Mouse (Mus musculus): Measurements from ENCODE around the gene Sytl5. TPM values are rescaled to one million over a fixed set of nuclear protein-coding genes. Genes with fewer than 3 reads are reported as not detected.

Sytl5 gene
- polyA plus RNA-seq, 1 experiment = 0.16 TPM

- TF ChIP-seq CTCF (IDR thresholded peaks at IDR 0.05; ENCODE audit: extremely low read depth, insufficient read length, insufficient replicate concordance, low read depth, low read length) (no peak), POLR2A (IDR thresholded peaks at IDR 0.05; ENCODE audit: low read depth, low read length) (no peak)
- Histone ChIP-seq H3K4me1 (ENCODE audit: control insufficient read depth, insufficient read depth, insufficient read length, low read length) (no peaks in the 10 kb centered on the region), H3K36me3 (ENCODE audit: control insufficient read depth, insufficient read depth, low read length) (no peaks in the 10 kb centered on the region), H3K27ac (ENCODE audit: insufficient read depth, low read depth, low read length) (no peak overlapping the region), H3K4me3 (ENCODE audit: low read depth, low read length) (no peak overlapping the region), H3K27me3 (ENCODE audit: control insufficient read depth, insufficient read depth, low read length) (no peaks in the 10 kb centered on the region)
Measured at GRCm38 (mm10) chrX:9984094-9984669, 98.8 kb downstream of the Sytl5 start.

DNA sequence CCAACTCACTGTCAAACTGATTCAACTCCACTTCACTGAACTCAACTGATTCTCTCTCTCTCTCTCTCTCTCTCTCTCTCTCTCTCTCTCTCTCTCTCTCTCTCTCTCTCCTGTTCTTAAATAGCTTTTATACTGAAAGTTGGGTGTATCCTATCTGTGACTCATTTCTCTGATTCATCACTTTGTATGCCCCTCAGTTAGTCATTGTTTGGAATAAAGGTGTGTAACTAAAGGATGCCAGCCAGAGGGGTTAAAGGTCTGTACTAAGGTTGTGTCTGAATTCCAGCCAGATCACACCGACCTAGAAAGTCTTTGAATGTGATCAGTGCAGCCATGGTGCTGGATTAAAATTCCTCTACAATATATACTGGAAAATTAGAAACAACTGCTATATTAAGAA is 115.3 kb downstream of the Sytl5 start:
- no peaks in the 10 kb centered on the region for H3K4me1 ChIP-seq (ENCODE audit: control insufficient read depth, insufficient read depth, insufficient read length, low read length)
- H3K27ac ChIP-seq (ENCODE audit: insufficient read depth, low read depth, low read length) = 0 out of 2 replicates have a peak overlapping the region, but pooled peaks have one; percentile 22
- TF ChIP-seq CTCF (IDR thresholded peaks at IDR 0.05; ENCODE audit: extremely low read depth, insufficient read length, insufficient replicate concordance, low read depth, low read length) = no peak
- no peak for TF ChIP-seq POLR2A (IDR thresholded peaks at IDR 0.05; ENCODE audit: low read depth, low read length)
- H3K36me3 ChIP-seq (ENCODE audit: control insufficient read depth, insufficient read depth, low read length) = no peaks in the 10 kb centered on the region
- H3K4me3 ChIP-seq (ENCODE audit: low read depth, low read length) = no peak overlapping the region
- 18% methylated on average over 1 of the region's 1 CpGs for WGBS
- H3K27me3 ChIP-seq (ENCODE audit: control insufficient read depth, insufficient read depth, low read length) = no peaks in the 10 kb centered on the region

GRCm38 (mm10) chrX:10005946-10006345 is 120.5 kb downstream of the Sytl5 start:
- Histone ChIP-seq H3K4me1 (ENCODE audit: control insufficient read depth, insufficient read depth, insufficient read length, low read length) (no peaks in the 10 kb centered on the region), H3K4me3 (ENCODE audit: low read depth, low read length) (no peak overlapping the region), H3K27me3 (ENCODE audit: control insufficient read depth, insufficient read depth, low read length) (no peaks in the 10 kb centered on the region), H3K36me3 (ENCODE audit: control insufficient read depth, insufficient read depth, low read length) (no peaks in the 10 kb centered on the region), H3K27ac (ENCODE audit: insufficient read depth, low read depth, low read length) (no peak overlapping the region)
- WGBS = 59% methylated on average over 1 of the region's 1 CpGs
- TF ChIP-seq POLR2A (IDR thresholded peaks at IDR 0.05; ENCODE audit: low read depth, low read length) = no peak
- no peak for TF ChIP-seq CTCF (IDR thresholded peaks at IDR 0.05; ENCODE audit: extremely low read depth, insufficient read length, insufficient replicate concordance, low read depth, low read length)

DNA sequence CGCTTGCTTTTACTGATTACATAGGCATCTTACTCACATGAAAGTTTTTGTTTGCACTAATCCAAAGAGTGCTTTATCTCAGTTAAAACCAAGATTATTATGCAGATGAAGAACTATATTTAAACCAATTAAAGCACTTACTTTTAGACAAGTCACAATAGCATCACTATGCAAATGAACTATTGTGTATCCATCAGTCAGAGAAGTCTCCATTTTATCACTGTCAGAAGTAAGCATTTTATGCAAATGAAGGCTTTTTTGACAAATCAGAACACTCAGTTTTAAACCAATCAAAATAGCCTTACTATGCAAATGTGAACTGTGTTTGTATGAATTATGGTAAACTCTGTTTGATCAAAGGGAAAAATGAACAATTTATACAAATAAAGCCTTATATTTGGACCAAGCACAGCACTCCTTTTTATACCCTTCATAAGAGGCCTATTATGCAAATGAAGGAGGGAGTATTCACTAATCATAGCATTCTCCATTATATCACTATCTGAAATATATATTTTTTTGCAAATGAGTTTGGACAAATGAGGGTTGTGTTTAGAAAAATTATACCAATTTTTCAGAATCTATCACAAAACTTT is 122.4 kb downstream of the Sytl5 start:
- Histone ChIP-seq H3K4me1 (ENCODE audit: control insufficient read depth, insufficient read depth, insufficient read length, low read length) (no peaks in the 10 kb centered on the region), H3K36me3 (ENCODE audit: control insufficient read depth, insufficient read depth, low read length) (no peaks in the 10 kb centered on the region), H3K4me3 (ENCODE audit: low read depth, low read length) (no peak overlapping the region), H3K27me3 (ENCODE audit: control insufficient read depth, insufficient read depth, low read length) (no peaks in the 10 kb centered on the region), H3K27ac (ENCODE audit: insufficient read depth, low read depth, low read length) (no peak overlapping the region)
- no peak for TF ChIP-seq CTCF (IDR thresholded peaks at IDR 0.05; ENCODE audit: extremely low read depth, insufficient read length, insufficient replicate concordance, low read depth, low read length)
- TF ChIP-seq POLR2A (IDR thresholded peaks at IDR 0.05; ENCODE audit: low read depth, low read length) = no peak
- WGBS = 97% methylated on average over 1 of the region's 1 CpGs

DNA sequence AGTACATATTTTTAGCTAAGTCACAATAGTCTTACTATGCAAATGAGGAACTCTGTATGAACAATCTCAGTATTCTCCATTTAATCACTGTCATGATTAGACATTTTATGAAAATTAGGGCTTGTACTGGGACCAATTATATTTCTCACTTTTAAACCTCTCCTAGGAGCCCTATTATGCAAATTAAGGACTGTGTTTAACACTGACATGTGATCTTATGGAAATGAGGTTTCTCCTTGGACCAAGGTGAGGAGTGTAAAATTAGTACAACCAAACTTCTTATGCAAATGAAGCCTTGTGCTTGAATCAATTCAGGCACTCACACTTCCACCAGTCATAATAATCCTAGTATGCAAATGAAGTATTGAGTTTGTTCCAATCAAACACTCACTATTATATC is 124.8 kb downstream of the Sytl5 start:
- no peaks in the 10 kb centered on the region for H3K36me3 ChIP-seq (ENCODE audit: control insufficient read depth, insufficient read depth, low read length)
- TF ChIP-seq CTCF (IDR thresholded peaks at IDR 0.05; ENCODE audit: extremely low read depth, insufficient read length, insufficient replicate concordance, low read depth, low read length) = no peak
- TF ChIP-seq POLR2A (IDR thresholded peaks at IDR 0.05; ENCODE audit: low read depth, low read length) = no peak
- H3K4me3 ChIP-seq (ENCODE audit: low read depth, low read length) = no peak overlapping the region
- no peak overlapping the region for H3K27ac ChIP-seq (ENCODE audit: insufficient read depth, low read depth, low read length)
- H3K4me1 ChIP-seq (ENCODE audit: control insufficient read depth, insufficient read depth, insufficient read length, low read length) = no peaks in the 10 kb centered on the region
- H3K27me3 ChIP-seq (ENCODE audit: control insufficient read depth, insufficient read depth, low read length) = no peaks in the 10 kb centered on the region

DNA sequence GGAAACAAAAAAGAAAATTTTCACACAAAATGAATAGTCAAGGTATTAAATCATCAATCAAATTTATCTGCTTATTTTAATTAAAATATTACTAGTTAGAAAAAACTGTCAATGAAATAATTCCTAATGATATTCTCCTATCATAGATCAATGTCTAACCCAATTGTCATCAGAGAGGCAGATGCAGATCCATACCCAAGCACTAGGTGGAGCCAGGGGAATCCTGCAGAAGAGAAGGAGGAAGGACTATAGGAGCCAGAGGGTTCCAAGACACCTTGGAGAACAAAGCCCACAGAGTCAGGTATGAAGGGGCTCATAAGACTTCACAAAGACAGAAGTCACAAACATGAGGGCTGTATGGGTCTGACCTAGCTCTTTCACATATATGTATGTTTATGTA is 149.2 kb downstream of the Sytl5 start:
- TF ChIP-seq POLR2A (IDR thresholded peaks at IDR 0.05; ENCODE audit: low read depth, low read length) (no peak), CTCF (IDR thresholded peaks at IDR 0.05; ENCODE audit: extremely low read depth, insufficient read length, insufficient replicate concordance, low read depth, low read length) (peak; percentile 25; the same call in 1 of the 2 replicates)
- H3K36me3 ChIP-seq (ENCODE audit: control insufficient read depth, insufficient read depth, low read length) = no peaks in the 10 kb centered on the region
- no peaks in the 10 kb centered on the region for H3K27me3 ChIP-seq (ENCODE audit: control insufficient read depth, insufficient read depth, low read length)
- no peaks in the 10 kb centered on the region for H3K4me1 ChIP-seq (ENCODE audit: control insufficient read depth, insufficient read depth, insufficient read length, low read length)
- no peak overlapping the region for H3K27ac ChIP-seq (ENCODE audit: insufficient read depth, low read depth, low read length)
- no peak overlapping the region for H3K4me3 ChIP-seq (ENCODE audit: low read depth, low read length)

Other genes with a start within 250 kb of the Sytl5 start
- 1.1 and 2.1 TPM in 2 replicates for gene Dynlt3, start 222.6 kb upstream of the Sytl5 start, polyA plus RNA-seq (2012; rRNA removed)
- gene Hypm, start 38.7 kb upstream of the Sytl5 start, polyA plus RNA-seq (2012; rRNA removed) = not detected in 2 replicates
- not detected in 2 replicates for gene H2al3, start 35.9 kb upstream of the Sytl5 start, polyA plus RNA-seq (2012; rRNA removed)
- gene Srpx, start 232.1 kb downstream of the Sytl5 start, polyA plus RNA-seq (2012; rRNA removed) = 3.5 and 4.3 TPM in 2 replicates